Mouse (Mus musculus) embryonic facial prominence, embryonic 11.5 days (tissue): ENCODE measurements at regions not wholly inside any gene's neighbourhood (a gene's known extent, or its start where the extent isn't known, plus 50 kb on each side); places are given as distances from the start of the nearest gene placed in this dataset.

Source experiments
- ATAC-seq: fragments of 200-750 bp; cut with Nextera tagmentation; replicated peaks from 2 replicates; pipeline ENCODE4 v1.8.0; 2017; ENCODE audit warnings: low read depth; ENCODE audit not compliant: insufficient number of reproducible peaks, low FRiP score, low TSS enrichment
- DNase-seq: peaks from one replicate; pipeline ENCODE4 v3.0.0-alpha.2; 2015; ENCODE audit warnings: low spot score
- H3K27ac ChIP-seq: fragments of 300-500 bp; sonication (generic); replicated peaks from 2 replicates; pipeline ENCODE4 v1.5.1; 2014; ENCODE audit warnings: mild to moderate bottlenecking, low read depth, low read length, control low read depth
- H3K27me3 ChIP-seq: fragments of 300-500 bp; sonication (generic); 2 replicates; pipeline ENCODE4 v1.6.1; 2014; ENCODE audit warnings: mild to moderate bottlenecking, low read length, moderate library complexity, mixed read lengths; ENCODE audit not compliant: control insufficient read depth, insufficient read depth
- H3K36me3 ChIP-seq: fragments of 300-500 bp; sonication (generic); replicated peaks from 2 replicates; pipeline ENCODE4 v1.6.1; 2014; ENCODE audit warnings: low read depth, mild to moderate bottlenecking, low read length, moderate library complexity, mixed read lengths; ENCODE audit not compliant: control insufficient read depth, insufficient read depth
- H3K4me1 ChIP-seq: fragments of 300-500 bp; sonication (generic); 2 replicates; pipeline ENCODE4 v1.6.1; 2014; ENCODE audit warnings: low read length, mixed read lengths; ENCODE audit not compliant: control insufficient read depth, insufficient read depth
- H3K4me2 ChIP-seq: fragments of 300-500 bp; sonication (generic); 2 replicates; pipeline ENCODE4 v1.6.1; 2014; ENCODE audit warnings: low read depth, mild to moderate bottlenecking, control low read depth, low read length, moderate library complexity
- H3K4me3 ChIP-seq: fragments of 300-500 bp; sonication (generic); 2 replicates; pipeline ENCODE4 v1.5.1; 2014; ENCODE audit warnings: low read depth, low read length, control low read depth
- H3K9ac ChIP-seq: fragments of 300-500 bp; sonication (generic); replicated peaks from 2 replicates; pipeline ENCODE4 v1.6.1; 2014; ENCODE audit warnings: mild to moderate bottlenecking, control low read depth, low read length
- H3K9me3 ChIP-seq: fragments of 300-500 bp; sonication (generic); replicated peaks from 2 replicates; pipeline ENCODE4 v1.6.1; 2016; ENCODE audit warnings: mild to moderate bottlenecking, low read length, inconsistent platforms, mixed read lengths; ENCODE audit not compliant: control insufficient read depth
- WGBS: fragments of 180-500 bp; shearing (Covaris S2); extraction: QIAGEN DNeasy Blood & Tissue Kit; methylation state at CpG from one replicate; pipeline ENCODE4 v1.1.7; 2014; 5-methylcytosine and 5-hydroxymethylcytosine counted together

DNA sequence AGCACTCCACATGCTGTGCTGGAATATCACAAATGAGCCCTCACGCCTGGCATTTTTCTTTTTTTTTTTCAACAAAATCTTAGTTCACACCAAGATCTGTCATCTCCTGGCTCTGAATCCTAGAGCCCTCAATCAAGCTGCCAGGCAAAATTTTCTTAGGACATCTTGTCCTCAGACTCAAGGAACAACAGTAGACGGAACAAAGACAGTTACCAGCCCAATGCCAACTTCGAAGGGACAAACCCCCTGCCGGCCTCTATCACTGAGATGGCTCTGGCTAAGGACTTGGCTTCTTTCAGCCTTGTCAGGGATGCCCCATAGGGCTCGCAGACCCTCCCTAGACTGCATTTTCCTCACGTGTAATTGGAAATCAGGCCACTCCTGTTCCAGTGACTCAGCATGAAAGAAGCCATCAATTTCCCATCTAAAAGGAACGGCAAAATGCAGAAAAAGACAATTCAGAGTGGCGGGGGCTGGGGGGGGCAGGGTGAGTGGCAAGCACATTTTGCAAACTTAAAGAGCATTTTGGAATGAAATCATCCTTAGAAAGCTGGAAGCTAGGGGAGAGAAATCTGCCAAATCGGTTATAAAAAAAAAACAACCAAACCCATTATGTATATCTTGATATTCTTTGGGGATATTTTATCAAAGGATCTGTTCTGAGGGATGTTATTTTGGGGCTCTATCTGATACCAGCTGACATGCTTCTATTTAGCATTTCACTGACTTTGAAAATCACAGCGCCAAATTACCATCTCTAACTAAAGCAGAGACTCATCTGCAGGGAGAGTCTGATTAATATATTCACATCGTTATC is 116.1 kb upstream of the Sulf2 start:
- no peak for DNase-seq

DNA sequence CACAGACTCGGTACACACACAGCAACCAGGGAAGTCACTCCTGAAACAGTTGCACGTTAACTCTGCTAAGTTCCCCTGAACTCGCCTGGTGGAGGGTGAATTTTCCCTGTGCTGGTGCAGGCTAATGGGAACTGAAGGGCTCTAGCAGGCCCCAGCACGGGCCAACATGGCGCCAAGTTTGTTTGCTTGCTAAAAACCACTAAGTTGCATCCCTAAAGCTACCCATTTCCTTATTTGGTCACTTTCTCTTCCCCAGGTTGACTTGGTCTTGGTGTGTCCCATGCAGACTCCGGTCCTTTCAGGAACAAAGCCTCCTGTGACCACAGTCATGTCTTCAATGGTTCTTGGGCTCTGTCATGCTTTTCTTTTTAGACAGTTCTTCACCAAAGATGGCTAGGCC is 114.5 kb upstream of the Sulf2 start:
- no peaks in the 10 kb centered on the region for H3K9me3 ChIP-seq
- H3K27ac ChIP-seq: no peak overlapping the region
- no peak for ATAC-seq
- no peak overlapping the region for H3K9ac ChIP-seq
- H3K36me3 ChIP-seq: no peaks in the 10 kb centered on the region
- no peaks in the 10 kb centered on the region for H3K27me3 ChIP-seq
- WGBS: 90% methylated on average over 6 of the region's 6 CpGs
- no peak overlapping the region for H3K4me3 ChIP-seq
- no peak for DNase-seq
- H3K4me1 ChIP-seq: no peaks in the 10 kb centered on the region
- H3K4me2 ChIP-seq: no peak overlapping the region

More for the DNA sequence above, 116.1 kb upstream of the Sulf2 start:
- H3K4me2 ChIP-seq: no peak overlapping the region
- ATAC-seq: no peak
- no peaks in the 10 kb centered on the region for H3K27me3 ChIP-seq
- H3K4me1 ChIP-seq: no peaks in the 10 kb centered on the region
- H3K27ac ChIP-seq: no peak overlapping the region
- H3K9me3 ChIP-seq: no peaks in the 10 kb centered on the region
- WGBS: 59% methylated on average over 11 of the region's 11 CpGs
- no peak overlapping the region for H3K4me3 ChIP-seq
- no peaks in the 10 kb centered on the region for H3K36me3 ChIP-seq
- H3K9ac ChIP-seq: no peak overlapping the region

DNA sequence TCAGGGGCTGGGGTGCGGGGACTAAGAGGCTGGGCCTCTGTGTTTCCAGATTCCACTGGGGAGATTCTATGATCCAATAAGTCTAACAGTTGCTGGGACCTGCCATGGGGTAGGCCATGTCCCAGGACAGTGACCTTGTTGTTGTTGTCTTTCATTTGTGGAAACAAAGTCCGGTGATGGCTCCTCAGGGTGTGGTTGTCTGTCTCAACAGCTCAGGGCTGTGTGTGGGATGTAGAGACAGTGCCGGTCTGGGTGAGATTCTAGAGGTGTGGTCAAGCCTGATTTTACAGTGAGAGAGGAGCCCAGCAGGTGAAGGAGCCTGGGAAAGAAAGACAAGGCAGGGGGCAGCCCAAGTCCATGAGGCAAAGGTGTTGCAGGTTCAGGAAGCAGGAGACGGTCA is 111.5 kb upstream of the Sulf2 start:
- Histone ChIP-seq H3K4me3 (no peak overlapping the region), H3K27me3 (no peaks in the 10 kb centered on the region; the same call in 1 of the 2 replicates), H3K4me1 (no peaks in the 10 kb centered on the region), H3K27ac (no peak overlapping the region), H3K9ac (no peak overlapping the region), H3K9me3 (no peaks in the 10 kb centered on the region), H3K4me2 (no peak overlapping the region), H3K36me3 (no peaks in the 10 kb centered on the region)
- DNase-seq (no peak), ATAC-seq (no peak)
- 92% methylated on average over 4 of the region's 4 CpGs for WGBS

DNA sequence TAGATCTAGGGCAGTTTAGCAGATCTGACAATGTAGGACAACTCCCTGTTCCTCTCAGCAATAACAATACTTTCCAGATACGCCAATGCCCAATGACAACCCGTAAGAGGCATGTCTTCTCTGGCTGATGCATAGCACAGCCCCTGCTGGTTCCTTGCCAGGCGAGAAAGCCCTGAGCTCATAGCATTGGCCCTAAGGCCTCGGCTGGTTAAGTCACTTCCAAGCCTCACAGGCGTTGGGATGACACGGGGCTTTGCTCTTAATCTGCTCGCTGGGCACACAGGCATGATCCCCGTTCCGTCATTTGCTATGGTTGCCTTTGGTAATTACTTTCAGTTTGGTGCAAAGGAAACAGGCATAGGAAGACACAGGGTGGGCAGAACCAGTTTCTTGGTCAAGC is 111.0 kb upstream of the Sulf2 start:
- 77% methylated on average over 9 of the region's 9 CpGs for WGBS
- H3K4me1 ChIP-seq: no peaks in the 10 kb centered on the region; the same call in 1 of the 2 replicates
- no peak for ATAC-seq
- no peaks in the 10 kb centered on the region; the same call in 1 of the 2 replicates for H3K27me3 ChIP-seq
- no peak overlapping the region for H3K9ac ChIP-seq
- no peak overlapping the region for H3K4me3 ChIP-seq
- no peak overlapping the region for H3K4me2 ChIP-seq
- no peaks in the 10 kb centered on the region for H3K9me3 ChIP-seq
- DNase-seq: no peak
- no peak overlapping the region for H3K27ac ChIP-seq
- no peaks in the 10 kb centered on the region for H3K36me3 ChIP-seq

DNA sequence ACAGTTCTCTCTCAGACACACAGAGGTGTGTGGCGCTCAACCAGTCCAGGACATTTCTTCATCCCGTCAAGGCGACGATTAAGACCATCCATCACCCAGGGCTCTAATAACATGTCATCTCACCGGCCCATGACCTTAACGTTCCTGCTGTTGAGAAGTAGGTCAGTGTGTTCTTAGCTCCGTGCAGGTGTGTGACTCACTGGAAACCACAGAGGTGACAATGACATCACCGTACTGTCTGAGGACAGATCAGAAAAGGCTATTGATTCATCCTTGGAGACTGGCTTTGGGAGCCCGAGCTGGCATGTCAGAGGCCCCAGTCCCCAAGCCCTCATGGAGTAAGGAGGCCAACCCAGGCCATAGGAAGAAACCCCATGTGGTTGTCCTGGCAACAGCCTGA is 109.3 kb upstream of the Sulf2 start:
- no peak overlapping the region for H3K27ac ChIP-seq
- WGBS: 84% methylated on average over 9 of the region's 9 CpGs
- DNase-seq: no peak

DNA sequence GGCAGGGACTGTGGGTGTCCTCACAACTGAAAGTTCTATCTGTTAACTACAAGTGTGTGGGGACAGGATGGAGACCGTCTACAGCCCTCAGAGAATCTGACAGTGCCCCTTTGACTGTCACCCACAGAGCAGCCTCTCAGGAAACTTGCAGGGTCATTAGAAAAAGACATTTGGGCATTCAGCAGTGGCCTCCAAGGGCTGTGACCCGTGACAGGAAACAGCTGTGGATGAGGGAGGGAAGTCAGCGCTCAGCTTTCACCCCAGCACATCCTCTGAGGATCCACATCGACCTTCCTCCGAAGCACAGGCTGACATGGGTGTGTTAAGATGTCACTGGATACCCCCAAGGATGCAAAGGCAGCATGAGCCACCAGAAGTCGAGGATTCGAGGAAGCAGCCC is 106.3 kb upstream of the Sulf2 start:
- ATAC-seq (no peak), DNase-seq (peak; percentile 26)
- no peaks in the 10 kb centered on the region for H3K36me3 ChIP-seq
- H3K27me3 ChIP-seq: no peaks in the 10 kb centered on the region; the same call in 1 of the 2 replicates
- WGBS: 15% methylated on average over 7 of the region's 7 CpGs
- H3K4me2 ChIP-seq: no peak overlapping the region
- H3K4me3 ChIP-seq: no peak overlapping the region
- H3K9ac ChIP-seq: no peak overlapping the region
- H3K9me3 ChIP-seq: no peaks in the 10 kb centered on the region
- peaks cover 6% of the 10 kb centered on the region for H3K4me1 ChIP-seq
- 0 out of 2 replicates have a peak overlapping the region, but pooled peaks have one; percentile 5 for H3K27ac ChIP-seq

More for the DNA sequence above, 109.3 kb upstream of the Sulf2 start:
- H3K4me2 ChIP-seq: no peak overlapping the region
- no peak overlapping the region for H3K9ac ChIP-seq
- no peaks in the 10 kb centered on the region for H3K36me3 ChIP-seq
- ATAC-seq: no peak
- H3K27me3 ChIP-seq: no peaks in the 10 kb centered on the region; the same call in 1 of the 2 replicates
- no peaks in the 10 kb centered on the region; the same call in 1 of the 2 replicates for H3K4me1 ChIP-seq
- no peaks in the 10 kb centered on the region for H3K9me3 ChIP-seq
- H3K4me3 ChIP-seq: no peak overlapping the region

DNA sequence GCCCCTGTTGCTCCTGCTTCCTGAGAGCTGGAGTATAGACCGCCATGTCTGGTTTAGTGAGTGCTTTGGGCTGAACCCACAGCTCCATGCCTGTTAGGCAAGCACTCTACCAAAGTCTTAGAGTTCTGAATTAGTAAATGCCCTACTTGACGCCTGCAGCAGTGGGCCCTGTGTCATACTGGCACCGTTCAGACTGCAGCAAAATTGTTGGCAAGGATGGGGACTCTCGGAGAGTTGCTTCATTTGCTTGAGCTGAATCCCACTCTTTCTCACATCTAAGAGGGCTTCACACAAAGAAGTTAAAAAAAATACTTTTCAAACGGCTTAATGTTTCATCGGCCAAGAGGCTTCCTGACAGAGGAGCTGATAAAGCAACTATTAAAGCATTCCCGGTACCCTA is 105.6 kb upstream of the Sulf2 start:
- Histone ChIP-seq H3K4me1 (peaks cover 6% of the 10 kb centered on the region), H3K36me3 (no peaks in the 10 kb centered on the region), H3K4me3 (no peak overlapping the region), H3K9ac (no peak overlapping the region), H3K27me3 (no peaks in the 10 kb centered on the region; the same call in 1 of the 2 replicates), H3K27ac (no peak overlapping the region), H3K4me2 (no peak overlapping the region), H3K9me3 (no peaks in the 10 kb centered on the region)
- DNase-seq: no peak
- ATAC-seq: no peak
- WGBS: 75% methylated on average over 7 of the region's 7 CpGs

DNA sequence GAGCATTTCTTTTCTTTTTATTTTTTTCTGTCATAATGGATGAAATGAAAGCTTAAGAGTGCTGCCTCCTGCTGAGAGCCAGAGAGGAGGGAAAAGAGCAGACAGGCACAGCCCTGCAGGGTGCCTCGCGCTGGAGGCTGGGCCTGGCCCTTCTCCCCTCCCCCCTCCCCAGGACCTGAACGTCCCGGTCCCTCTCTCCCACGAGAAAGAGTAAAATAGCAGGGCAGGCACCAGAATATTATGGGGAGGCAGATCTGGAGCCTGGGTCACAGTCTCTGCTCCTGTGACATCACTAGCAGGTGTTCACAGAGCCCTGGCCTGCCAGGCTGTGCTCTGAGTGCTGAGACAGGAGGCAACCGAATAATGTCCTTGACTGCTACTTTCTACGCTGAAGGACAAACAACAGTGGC is 103.3 kb upstream of the Sulf2 start:
- H3K9ac ChIP-seq: no peak overlapping the region
- no peak overlapping the region for H3K4me3 ChIP-seq
- H3K9me3 ChIP-seq: no peaks in the 10 kb centered on the region

More for the DNA sequence above, 103.3 kb upstream of the Sulf2 start:
- ATAC-seq (peak; percentile 45; the same call in 1 of the 2 replicates), DNase-seq (peak; percentile 31)
- no peaks in the 10 kb centered on the region for H3K36me3 ChIP-seq
- H3K4me1 ChIP-seq: peaks cover 6% of the 10 kb centered on the region
- 4% methylated on average over 7 of the region's 7 CpGs for WGBS
- H3K27me3 ChIP-seq: no peaks in the 10 kb centered on the region; the same call in 1 of the 2 replicates
- H3K27ac ChIP-seq: no peak overlapping the region
- no peak overlapping the region for H3K4me2 ChIP-seq
